Mouse (Mus musculus) brain, adult 2 months (tissue): ENCODE data around the gene Mbnl2.

Experiments used
- DNase-seq: peaks from one replicate; pipeline ENCODE4 v3.0.0; 2011; ENCODE audit warnings: low read depth, low spot score

The Mbnl2 gene

DNA sequence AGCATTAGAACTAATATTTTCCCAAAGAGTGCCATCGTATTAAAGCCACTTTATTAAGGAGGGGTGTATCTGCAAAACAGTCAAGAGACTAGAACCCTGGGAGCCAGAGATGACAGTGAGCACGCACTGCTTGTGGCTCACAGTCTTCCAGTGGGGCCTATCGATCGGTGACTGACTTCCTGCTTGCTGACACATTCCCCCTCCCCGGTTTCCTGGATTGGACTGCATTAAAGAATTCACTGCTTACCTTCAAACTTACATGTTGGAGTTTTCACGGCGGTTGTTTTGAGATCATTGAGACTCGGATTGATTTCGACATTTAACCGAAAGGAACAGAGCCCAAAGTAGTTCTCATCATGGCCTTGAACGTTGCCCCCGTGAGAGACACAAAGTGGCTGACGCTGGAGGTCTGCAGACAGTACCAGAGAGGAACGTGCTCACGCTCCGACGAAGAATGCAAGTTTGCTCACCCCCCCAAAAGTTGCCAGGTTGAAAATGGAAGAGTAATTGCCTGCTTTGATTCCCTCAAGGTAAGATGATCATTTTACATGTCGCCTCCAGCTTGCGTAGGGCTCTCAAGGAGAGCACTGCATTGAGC lies 49.5 kb downstream of the Mbnl2 start:
- DNase-seq, result no peak

DNA sequence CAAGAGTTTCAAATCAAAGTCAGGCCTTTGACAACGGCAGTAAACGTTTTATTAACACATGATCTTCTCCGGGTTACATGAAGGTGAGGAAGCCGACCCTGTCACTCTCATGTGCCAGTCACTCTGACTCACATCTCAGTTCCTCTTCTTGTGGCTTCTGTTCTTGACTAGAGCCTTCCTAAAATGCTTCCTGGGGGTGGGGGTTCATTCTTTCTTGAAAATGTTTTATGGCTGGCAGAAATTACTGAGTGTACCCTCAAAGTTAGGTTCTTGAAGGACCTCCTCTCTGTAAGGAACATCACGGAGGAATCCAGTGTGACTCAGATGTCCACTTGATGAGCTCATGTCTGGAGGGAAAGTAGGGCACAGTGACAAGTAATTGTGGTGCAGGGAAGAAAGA lies 50.2 kb downstream of the Mbnl2 start:
- peak; percentile 46 for DNase-seq

DNA sequence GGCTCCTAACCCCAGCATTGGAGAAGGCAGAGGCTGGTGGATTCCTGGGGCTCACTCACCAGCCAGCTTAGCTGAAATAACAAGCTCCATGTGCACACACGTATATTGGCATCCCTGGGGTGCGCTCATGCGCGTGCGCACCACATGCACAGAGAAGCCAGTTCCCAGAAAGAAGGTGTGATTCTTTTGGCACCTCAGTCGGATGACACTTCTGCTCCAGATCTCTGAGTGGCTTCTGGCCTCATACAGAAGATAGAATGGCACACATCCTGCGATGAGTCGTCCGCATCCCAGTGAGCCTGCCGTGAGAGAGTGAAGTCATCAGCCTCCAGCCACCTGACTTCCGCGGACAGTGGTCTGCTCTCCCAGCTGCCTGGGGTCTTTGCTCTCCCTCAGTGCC lies 55.0 kb downstream of the Mbnl2 start:
- DNase-seq, result peak; percentile 94

DNA sequence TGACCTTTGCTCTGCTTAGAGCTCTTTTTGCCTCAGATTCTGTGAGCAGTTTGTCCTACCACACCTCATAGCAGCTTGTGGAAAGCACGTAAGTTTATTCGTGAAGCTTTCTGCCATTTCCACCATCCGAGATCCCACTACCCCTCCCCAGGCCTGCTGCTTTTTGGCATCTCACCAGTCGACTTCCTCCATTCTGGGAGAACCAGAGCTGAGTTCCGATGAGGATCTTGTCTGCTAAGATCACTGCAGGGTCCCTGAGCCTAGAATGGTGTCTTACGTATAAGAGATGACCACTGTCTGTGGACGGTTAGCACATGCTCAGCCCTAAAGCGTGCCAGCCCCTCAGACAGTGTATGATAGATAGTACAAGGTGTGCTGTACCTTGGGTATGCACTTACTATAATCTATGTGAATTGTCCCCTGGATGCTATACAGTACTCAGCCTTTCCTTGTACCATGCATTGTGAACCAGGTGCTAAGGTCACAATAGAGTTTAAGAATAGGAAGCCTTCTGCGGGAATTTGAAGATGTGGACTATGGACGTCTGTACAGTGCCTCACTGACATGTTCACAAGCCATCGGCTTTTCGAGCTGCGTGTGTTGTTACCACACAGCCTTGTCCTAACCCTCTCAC lies 55.5 kb downstream of the Mbnl2 start:
- no peak for DNase-seq

DNA sequence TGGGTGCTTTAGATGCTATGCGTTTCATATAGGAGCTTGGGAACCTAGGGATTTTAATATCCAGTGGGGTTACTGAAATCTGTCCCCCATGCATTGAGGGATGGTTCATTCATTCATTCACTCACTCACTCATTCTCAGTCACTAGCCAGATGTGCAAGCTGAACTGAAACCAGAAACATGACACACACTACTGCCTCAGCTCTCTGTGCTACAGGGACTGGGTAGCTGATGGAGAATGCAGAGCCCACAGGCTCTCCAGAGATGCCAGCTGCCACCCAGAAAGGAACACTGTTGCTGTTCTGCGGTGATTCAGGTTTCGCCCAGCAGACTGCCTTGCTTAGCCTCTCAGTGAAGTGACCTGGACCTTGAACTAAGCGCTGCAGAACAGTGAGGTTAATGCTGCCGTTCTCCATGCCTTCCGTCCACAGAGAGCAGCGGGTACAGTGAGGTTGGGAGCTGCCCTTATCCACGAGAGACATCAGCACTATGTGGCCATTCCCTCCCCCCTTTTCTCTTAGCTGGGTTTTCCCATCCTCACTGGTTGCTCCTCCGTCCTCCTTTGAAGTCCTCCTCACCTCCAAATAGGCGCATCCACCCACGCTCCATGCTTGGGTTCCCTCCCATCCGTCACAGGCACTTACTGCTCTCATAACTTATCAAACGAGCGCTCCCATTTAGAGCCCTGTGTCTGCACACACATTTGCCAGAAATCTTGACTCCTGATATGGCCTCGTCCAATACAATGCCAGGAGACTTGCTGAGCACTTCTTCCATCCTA lies 58.2 kb downstream of the Mbnl2 start:
- peak; percentile 57 for DNase-seq

DNA sequence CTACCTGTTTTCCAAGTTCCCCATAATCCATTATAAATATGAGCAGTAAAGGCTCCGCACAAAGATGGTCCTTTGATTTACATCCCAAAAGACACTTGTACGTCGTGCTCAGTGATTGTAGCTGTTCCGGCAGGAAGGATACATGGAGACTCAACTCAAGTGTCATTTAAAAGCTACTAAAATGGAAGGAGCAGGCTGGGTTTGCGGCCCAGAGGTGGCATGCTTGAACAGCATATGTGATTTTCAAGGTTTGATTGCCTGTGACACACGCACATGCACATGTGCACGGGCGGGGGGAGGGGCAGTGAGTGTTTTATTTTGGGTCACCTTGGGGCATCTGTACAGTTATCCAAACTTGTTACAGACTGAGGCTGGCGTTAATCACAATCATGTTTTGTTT lies 59.9 kb downstream of the Mbnl2 start:
- no peak for DNase-seq

DNA sequence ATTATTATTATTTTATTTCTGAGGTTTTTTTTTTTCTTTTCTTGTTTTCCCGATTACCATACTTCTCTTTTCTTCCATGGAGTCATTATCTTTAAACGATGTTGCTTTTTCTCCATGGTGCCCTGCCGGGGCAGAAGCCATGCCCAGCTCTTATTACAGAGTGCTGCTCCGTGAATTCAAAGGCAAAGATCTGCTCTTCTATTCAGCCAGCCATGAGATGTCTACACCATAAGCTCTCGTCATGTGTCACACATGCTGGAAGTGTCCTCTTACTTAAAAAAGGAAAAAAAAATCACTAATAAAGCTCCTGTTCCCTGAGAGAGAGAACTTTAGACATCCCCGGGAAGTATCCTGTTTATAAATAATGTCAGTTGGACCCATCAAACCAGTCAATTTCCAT lies 60.4 kb downstream of the Mbnl2 start:
- DNase-seq, result no peak

DNA sequence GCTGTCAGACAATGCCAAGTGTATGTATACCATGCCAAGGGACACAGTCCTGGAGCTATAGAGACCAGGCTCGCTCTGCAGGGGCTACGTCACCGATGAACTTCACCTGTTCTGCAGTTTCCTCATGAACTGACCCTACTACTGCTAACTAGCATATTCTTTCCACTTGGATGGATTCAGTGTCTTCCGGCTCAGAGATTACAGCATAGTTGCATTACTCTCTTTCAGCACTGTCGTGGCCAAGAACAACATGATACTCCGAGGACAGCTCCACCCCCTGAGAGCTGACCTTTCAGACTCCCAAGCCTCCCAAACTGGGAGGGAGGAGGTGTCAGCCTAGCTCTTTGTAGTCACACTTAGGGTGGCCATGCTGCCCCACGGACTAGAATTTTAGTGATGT lies 60.9 kb downstream of the Mbnl2 start:
- peak; percentile 57 for DNase-seq

DNA sequence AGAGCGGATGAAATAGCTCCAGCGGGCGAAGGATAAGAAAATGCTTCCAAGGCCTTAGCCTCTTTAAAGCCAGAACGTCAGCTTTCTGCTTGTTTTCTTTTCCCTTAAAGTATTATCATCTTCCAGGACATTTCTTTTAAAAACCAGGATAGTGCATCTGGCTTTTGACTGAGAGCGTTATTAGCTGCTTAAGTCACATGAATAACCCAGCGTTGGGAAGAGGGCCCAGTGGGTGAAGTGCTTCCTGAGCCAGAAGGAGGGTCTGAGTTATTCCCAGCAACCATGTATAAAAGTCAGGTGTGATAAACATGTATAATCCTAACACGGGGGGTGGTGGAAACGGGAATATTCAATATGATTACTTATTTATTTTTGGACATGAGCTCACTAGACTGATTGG lies 61.4 kb downstream of the Mbnl2 start:
- DNase-seq, result no peak

DNA sequence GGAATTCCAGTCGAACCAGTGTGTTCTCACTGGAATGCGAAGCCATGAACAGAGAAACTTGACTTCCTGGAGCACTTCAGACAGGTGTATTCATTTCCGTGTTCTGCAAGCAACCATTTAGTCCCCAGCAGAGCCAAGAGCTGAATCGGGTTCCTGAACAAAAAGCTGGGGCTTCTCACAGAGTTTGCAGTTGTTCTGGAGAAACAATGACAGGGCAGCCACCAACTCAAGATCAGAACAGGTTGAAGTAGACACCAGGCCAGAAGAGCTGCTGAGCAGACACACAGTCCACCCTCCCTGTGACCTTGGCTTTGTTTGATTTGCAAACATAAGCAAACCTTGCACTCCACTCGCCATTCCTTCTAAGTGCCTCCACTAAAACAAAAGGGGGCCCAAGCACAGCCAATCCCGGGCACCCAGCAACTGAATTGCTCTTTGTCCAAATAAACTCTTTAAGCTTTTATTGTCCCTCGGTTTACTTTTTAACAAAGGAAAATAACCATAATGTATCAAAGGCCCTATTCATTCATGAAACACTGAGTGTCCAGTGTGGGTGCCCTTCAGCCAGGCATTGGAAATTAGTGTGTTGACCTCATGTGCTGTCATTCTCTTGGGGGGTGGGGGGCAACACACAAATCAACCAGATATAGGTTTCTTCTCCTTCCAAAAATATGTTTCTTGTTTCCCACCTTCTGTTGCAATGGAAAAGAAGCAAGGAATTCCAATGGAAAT lies 62.4 kb downstream of the Mbnl2 start:
- DNase-seq, result peak; percentile 73

DNA sequence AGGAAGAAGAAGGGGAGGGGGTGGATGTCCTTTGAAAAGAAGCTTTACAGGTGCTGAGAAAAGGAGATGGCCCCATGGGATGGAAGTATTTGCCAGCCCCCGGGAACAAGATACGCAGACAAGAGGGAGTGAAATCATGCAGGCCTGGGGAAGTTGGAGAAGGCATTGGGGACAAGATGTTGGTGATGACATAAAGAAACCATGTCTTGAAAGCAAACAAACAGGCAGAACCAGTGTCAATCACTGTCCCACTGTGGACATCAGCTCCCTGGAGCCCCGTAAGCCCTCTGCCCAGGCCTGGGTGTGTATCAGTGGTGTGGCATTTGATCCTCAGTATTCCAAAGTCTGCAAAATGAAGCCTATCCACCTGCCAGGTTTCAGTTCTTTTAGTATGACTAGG lies 63.2 kb downstream of the Mbnl2 start:
- no peak for DNase-seq

DNA sequence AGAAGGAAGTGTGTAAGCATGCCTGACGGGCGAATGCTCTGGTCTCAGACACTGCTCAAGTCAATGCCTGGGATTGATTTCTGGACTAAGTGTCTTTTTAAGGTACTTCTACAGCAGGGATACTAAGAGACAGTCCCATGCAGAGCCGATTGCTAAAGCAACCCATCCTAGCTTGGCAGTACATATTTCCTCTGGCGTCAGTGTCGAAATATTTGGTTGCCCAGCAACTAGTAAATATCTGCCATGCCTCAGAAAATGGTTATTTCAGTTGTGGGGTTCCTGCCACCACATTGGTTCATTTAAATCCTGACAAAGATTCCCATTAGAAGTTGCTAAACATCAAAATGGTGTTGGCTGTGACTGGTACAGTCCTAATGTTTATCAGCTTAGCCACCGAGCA lies 66.4 kb downstream of the Mbnl2 start:
- DNase-seq, result no peak

DNA sequence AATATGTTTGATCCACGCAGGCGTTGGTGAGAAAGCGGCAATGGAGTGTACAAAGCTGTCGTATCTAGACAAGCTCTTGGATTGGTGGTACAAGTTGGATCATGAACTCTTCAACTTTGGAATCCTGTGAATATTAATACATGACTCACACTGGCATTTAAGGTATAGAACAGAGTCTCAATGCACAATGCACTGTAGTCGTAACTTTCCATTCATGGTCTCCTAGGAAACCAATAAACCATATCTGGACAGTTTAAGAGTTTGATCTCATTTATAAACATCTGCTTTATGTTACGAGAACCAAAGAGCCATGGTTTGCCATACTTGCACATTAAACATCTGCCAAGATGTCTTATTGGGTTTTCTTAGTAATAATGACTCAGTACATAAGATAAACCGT lies 66.9 kb downstream of the Mbnl2 start:
- DNase-seq, result no peak

DNA sequence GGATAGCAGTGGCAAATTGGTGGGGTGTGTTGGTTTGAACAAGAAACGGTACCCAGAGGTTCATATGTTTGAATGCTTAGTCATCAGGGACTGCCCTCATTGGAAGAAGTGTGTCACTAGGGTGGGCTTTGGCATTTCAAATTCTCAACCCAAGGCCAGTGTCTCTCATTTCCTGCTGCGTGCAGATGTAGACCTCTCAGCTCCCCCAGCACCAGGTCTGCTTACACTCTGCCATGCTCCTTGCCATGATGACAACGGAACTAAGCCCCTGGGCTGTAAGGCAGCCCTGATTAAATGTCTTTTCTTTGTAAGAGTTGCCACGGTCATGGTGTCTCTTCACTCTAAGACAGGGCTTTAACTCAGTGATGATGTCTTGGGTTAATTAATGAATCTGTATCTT lies 69.2 kb downstream of the Mbnl2 start:
- no peak for DNase-seq

DNA sequence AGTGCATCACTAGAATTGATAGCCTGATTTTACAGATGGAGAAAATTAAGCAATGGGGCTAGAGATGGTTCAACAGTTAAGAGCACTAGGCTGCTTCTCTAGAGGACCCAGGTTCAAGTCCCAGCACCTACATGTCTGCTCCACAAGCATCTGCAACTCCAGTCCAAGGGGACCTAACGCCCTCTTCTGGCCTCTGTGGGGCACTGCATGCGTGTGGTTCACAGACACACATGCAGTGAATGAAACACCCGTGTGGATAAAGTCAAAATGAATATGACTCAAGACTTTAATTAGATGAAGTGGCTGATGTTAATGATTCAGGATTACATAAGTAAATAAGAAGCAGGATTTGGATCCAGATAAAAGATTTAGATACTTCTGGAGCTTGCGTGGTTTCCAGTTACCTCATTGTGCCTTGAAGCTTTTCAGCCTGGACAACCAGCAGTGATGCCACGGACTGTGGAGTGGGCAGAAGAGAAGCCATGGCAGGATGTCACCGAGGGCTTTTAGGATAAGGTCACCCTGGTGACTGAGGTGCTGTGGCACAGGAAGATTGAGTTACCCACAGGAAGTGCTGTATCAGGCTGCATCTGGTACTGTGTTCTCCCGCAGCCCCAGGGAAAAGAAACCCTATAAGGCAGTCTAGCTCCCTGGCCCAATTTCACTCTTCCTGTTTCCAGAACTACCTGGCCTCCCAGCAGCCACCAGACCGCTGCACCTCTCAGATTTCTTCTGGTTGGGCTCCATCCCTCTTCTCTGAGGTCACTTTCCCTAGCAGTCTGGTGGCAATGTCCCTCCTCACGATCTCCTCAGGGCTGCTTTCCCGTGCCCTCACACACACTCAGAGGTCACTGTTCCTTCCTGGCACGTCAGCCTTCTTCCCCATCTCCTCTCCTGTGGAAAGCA lies 72.2 kb downstream of the Mbnl2 start:
- no peak for DNase-seq

DNA sequence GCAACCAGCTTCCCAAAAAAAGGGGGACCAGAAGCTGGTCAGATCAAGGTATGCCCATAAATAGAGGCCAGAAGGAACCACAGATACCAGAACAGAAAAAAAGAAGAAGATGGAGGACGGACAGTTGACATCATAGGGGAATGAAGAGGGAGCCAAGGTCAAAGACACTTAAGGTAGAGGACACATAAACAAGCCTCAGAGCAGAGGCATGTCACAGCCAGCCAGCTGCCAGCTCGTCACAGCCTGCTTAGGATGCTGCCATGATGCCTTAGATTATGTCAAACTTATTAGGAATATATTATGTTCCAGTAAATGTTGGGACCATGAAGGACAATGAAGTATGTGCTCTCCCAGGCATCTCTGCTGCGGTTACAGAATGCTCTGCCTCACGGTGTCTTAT lies 73.9 kb downstream of the Mbnl2 start:
- DNase-seq, result no peak

DNA sequence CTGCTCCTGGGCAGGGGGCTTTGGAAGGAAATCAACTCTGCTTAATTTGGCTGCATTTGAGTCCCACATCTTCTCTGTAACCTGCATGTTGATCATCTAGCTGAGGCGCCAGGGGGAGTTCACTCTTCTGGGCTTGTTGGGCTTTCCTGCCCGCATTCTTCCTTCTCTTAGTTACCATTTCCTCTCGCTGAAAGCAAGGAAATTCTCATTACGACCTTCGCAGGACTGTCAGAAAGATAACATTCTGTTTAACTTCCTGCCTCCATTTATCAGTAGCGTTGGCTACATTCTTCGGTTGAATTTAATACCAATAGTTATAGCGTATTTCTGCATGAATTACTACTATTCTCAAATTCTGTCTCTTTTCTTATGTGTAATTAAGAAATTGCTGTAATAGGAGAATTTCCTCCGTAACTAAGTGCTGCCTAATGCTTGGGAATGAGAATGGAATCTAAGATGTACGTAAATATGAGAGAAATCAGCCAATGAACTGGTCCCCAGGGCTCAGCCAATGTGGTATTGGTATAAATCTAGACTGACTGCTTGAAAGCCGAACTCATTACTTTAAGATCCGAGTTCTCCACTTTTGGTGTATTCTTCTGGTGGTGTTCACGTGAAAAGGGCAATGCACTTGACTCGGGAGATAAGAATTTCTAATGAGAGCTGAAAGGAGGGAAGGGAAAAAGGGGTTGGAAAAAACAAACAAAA lies 76.8 kb downstream of the Mbnl2 start:
- no peak for DNase-seq

DNA sequence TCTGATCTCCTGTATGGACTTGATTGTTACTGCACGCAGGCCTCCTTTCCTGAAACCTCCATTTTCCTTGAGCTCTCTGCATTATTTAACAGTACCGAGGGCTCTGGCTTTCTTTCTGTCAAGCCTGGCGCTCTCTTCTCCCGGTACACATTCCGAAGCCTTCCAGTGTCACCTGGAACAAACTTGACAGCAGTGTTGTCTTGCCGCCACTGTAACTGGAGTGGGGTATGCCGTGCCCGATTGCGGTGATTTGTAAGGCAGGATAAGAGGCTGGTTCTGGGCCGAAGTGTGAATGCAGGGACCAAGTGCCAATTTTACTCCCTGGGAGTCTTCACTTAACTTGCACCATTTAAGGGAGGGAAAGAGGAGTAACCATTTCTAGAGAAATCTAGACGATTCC lies 77.7 kb downstream of the Mbnl2 start:
- DNase-seq, result no peak

DNA sequence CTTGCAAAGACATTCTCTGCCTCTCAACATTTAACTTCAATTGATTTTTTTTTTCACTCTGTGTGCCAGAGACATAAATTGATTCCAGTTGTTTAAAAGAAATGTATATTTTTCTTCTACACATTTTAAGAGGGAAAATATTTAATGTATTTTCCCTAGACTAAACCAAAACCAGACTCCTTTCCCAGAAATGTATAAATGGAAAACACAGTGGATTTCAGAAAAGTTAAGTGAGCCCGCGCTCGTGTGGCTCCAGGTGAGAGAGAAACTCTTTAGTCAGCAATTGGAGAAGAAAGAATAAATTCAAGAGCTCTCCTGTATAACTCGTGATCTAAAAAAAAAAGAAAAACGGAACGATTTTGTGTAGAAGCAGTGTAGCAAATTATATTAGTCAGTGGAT lies 79.1 kb downstream of the Mbnl2 start:
- DNase-seq, result no peak

DNA sequence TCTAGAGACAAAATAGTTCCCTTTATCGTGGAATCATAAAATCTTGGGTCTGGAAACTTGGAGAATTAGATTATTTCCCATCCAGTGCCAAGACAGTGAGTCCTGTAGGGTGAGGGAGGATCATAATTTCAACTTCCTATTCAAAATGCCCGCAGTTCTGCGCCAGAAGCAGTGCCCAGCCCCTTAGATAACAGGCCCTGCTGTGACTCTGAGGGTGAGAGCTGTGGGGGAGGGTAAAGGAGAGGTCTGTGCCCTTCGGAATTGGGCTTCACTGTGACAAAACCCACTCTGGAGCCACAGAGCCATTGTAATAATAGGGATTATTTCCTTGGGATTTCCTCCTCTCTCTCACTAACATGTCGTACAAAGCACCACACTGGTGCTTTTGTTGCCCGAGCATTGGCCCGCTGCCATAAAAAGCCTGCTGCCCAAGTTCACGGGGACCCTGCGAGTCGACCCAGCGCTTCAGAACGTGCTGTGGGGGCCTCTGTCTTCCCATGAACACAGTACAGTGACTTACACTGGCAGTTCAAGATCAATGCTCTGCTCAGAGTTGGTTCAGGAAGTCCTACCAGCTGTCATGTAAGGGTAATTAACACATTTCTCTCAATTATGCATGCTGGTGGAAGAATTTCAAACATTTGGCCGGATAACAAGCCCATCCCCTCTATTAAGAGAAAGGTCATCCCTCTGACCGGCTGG lies 79.7 kb downstream of the Mbnl2 start:
- peak; percentile 66 for DNase-seq
